Mouse (Mus musculus) retina, adult 2 months (tissue): ENCODE results near the gene Ugt1a5.
"Not testable (repeated sequence)": the region's sequence is repeated elsewhere in the genome, so short reads cannot be mapped to it uniquely, and the experiment has no call there.

Experiments used
- DNase-seq: peaks from one replicate; pipeline ENCODE4 v3.0.0-alpha.2; 2012; ENCODE audit warnings: low read depth, low spot score

Ugt1a5 gene

DNA sequence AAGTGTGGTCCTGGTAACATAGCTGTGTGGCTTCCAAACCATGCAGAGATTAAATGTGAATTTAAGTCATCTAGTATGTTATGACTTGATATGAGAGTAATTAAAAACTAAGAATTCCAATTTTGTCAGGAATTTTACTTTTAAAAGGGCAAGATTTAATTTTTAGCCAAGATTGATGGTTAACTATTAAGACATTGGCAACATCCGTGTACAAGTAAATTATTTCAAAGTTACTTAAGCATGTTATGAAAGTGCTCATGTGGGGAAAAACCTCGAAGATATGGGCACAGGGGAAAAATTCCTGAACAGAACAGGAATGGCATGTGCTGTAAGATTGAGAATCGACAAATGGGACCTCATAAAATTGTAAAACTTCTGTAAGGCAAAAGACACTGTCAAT is 31.6 kb downstream of the Ugt1a5 start:
- DNase-seq = no peak

DNA sequence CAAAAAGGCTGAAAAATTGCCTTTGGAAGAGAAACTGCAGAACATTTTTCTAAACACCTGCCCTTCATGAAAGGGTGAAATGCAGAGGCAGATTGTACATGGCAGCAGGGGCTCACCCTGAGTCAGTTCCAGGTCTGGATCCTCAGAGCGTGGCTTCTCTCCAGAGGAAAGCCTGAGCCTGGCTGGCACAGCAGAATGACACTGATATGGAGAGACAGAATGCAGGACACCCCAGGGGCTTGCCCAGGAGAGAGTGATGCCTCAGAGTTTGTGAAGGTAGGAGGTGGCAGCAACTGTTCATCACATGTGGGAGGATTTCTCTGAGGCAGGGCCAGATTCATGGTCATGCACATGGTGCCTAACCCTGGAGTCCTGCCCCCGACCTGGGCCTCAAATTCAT is 34.2 kb downstream of the Ugt1a5 start:
- no peak for DNase-seq

- no peak for DNase-seq
These were observed 34.6 kb downstream of the Ugt1a5 start, which contains the start of gene Ugt1a2 for GRCm38 (mm10) chr1:88200456-88200855. Gene Ugt1a2, plus strand, starts transcription at chr1:88200601.

DNA sequence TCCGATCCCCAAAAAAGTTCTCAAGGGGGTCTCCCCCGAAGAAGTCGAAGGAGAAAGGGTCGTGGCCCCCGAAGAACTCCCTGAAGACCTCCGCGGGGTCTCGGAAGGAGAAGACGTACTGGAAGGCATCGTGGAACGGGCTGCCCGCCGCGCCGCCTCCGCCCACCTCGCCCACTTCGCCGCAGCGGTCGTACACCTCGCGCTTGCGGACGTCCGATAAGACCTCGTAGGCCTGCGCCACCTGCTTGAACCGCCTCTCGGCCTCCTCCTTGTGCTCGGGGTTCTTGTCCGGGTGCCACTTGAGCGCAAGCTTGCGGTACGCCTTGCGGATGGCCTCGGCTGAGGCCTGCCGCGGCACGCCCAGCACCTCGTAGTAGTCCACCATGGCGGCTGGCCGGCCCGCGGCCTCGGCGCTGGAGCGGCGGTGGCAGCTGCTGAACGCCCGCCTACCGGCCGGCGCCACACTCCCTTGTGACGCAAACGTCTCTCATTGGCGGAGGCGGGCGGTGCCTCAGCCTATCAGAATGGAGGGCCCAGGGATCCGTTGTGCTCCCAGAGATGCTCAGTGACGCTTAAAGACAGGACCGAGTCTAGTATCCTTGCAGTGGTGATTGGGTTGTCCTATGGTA is 39.6 kb downstream of the Ugt1a5 start, which contains the start of gene Dnajb3:
Gene Dnajb3, minus strand, starts transcription at position 489 of the 629 bp plus-strand sequence.
- DNase-seq = no peak

- DNase-seq = no peak
These were observed 41.1 kb downstream of the Ugt1a5 start for GRCm38 (mm10) chr1:88206843-88207479.

DNA sequence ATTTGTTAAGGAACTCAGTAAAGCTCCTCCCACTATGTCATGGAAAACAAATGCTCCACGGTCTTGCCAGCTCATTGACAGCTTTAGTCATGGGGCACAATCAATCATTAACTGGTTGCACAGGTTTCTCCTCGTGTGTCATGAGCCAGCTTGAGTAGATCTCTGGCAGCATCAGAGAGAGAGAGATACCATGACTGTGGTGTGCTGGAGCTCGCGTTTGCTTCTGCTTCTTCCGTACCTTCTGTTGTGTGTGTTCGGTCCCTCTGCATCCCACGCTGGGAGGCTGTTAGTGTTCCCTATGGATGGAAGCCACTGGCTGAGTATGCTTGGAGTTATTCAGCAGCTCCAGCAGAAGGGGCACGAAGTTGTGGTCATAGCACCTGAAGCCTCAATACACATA is 46.0 kb downstream of the Ugt1a5 start, which contains the start of gene Ugt1a1:
Gene Ugt1a1, plus strand, starts transcription at position 148 of the 400 bp plus-strand sequence.
- DNase-seq = no peak

DNA sequence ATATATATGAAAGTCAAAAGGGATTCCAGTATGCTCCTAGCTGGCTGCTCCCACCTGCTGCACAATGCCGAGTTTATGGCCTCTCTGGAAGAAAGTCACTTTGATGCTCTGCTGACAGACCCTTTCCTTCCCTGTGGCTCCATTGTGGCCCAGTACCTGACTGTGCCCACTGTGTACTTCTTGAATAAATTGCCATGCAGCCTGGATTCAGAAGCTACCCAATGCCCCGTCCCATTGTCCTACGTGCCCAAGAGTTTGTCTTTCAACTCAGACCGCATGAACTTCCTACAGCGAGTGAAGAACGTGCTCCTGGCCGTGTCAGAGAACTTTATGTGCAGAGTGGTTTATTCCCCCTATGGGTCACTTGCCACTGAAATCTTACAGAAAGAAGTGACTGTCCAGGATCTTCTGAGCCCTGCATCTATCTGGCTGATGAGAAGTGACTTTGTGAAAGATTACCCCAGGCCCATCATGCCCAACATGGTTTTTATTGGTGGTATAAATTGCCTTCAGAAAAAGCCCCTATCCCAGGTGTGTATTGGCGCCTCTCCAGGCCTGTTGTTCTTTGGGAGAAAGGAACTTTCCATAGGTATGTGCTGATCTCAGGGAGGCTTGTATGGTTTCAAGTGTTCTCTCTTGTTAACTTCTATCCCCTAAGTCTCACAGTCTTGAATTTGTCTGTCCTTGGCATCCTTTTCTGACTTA is 46.7 kb downstream of the Ugt1a5 start:
- DNase-seq = no peak

DNA sequence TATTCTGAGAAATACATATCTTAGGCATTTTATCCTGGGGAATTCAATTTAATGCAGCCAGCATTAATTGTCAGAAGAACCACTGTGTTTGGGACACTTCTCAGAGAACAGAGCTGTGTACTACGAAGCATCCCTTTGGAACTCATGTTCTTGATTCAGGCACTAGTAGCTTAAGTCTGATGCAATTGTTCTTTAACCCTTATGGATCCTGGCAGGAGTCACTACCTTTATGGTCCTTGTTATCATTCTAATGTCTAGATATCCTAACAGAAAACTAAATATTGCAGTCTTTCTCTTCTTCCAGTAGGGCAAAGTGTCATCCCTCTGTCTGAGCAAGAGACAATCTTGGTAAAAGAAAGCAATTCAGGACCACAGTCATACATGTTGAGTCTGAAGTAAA is 47.2 kb downstream of the Ugt1a5 start:
- DNase-seq = no peak

- DNase-seq = no peak
These were observed 48.1 kb downstream of the Ugt1a5 start for GRCm38 (mm10) chr1:88213766-88214461.

DNA sequence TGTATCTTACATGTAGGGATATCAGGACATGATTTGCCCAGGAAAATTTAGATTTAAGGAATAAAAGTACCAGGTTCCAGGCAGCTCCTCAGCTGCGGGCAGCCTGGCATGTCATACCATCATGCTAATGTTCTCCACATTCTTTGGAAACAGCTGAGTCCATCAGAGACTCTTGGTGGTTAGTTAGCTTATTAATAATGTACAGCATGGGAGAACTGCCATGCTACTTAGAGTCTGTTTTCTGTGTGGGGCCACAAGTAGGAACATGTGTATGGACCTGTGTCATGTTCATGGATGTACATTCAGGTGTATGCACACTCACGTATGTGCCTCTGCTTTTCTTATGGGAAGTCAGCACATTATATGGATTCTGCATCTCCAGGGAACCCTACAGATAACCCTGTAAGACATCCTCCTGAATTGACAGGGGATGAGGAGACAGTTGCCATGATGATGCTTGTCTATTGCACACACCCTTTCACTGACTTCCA is 48.7 kb downstream of the Ugt1a5 start:
- DNase-seq = no peak

- no peak for DNase-seq
These were observed 49.9 kb downstream of the Ugt1a5 start for GRCm38 (mm10) chr1:88215466-88216380.

DNA sequence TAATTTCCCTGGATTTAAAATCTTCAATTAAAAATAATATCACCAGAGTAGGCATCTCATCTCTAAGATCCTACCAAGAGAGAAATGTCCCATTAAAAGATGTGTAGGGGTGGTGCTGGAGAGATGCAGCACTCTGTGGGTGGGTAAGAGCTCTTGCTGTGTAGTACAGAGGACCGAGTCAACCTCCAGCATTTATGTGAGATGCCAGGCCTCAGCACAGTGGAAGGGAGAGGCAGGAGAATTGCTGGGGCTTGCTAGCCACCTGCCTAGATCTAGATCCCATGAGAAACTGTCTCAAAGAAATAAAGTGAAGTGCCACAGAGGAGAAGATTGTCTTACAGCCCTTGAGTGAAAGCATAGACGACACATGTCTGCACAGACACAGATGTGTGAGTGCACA is 50.7 kb downstream of the Ugt1a5 start:
- no peak for DNase-seq

DNA sequence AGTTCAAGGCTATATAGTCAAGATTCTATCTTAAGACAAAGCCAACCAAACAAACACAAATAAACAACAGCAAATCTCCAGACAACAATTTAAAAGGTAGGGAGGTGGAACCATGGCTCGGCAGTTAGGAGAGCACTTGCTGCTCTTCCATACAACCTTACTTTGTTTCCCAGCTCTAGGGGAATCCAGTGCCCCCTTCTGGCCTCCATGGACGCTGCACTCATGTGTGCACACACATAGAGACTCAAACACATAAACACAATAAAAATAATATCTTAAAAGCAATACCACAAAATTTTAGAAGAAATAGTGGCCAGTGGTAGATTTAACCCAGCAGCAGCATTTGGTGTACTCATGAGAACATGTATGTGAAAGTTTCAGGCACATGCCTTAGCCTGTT is 51.3 kb downstream of the Ugt1a5 start:
- no peak for DNase-seq

DNA sequence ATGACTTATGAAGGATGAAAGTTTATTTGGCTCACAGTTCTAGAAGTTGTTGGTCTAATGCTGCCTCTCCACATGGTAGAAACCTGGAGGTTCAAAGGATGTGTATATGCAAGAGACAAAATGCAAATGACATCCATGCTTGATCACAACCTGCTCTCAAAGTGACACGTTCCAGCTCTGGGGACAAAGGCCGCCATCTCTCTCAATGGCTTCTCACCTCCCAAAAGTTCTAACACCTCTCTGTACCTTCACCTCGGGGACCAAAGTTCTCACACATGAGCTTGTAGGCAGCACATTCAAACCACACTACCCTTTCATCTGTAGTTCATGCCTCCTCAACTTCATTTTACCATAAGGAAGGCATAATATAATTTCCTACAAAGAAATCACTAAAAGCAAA is 51.8 kb downstream of the Ugt1a5 start:
- no peak for DNase-seq

- no peak for DNase-seq
These were observed 52.2 kb downstream of the Ugt1a5 start for GRCm38 (mm10) chr1:88218051-88218450.

DNA sequence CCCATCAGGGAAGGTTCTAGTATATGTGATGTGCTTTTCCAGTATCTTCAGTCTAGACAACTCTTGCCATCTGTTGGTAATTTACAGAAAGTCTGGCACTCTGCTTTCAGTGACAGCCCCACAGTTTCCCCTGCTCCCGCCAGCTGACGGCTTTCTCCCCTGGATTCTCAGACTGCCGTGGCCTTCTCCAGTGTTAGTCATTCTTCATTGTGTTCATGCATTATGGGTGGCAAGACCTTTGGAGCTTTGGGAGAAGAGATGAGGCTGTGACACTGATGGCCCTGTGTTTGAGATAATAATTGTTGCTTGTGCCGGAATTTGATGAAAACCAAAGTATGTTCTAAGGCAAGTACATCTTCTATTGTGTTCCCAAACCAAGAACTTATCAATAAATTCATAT is 52.8 kb downstream of the Ugt1a5 start:
- DNase-seq = no peak

GRCm38 (mm10) chr1:88219054-88219453 is 53.2 kb downstream of the Ugt1a5 start:
- no peak for DNase-seq

GRCm38 (mm10) chr1:88220336-88220735 is 54.5 kb downstream of the Ugt1a5 start:
- no peak for DNase-seq

DNA sequence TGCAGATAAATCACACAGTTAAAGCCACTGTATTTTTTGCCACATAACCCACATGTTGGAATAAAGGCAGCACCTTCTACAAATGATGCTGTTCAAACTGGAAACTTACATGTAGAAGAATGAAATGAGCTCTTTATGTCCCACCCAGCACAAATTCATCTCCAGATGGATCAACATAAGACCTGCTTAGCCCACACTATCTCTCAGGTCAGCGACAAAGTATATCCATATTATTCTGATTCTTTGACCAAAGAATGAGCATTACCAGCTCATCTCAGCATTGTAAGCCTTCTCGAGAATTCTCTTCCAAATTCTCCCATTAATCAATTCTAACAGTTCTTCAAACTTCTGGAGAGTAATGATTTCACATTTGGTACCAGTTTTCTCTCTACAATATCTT is 56.4 kb downstream of the Ugt1a5 start:
- DNase-seq = no peak

DNA sequence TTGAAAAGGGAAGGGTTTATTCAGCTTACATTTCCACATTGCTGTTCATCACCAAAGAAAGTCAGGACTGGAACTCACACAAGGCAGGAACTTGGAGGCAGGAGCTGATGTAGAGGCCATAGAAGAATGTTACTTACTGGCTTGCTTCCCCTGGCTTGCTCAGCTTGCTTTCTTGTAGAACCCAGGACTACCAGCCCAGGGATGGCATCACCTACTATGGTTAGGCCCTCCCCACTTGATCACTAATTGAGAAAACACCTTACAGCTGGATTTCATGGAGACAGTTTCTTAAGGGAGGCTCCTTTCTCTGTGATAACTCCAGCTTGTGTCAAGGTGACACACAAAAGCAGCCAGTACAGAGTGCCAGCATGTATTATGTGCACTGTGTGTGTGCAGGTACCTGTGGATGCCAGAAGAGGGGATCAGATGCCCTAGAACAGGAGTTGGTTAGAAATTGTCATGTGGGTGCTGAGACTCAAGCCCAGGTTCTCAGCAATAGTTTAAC is 57.3 kb downstream of the Ugt1a5 start:
- DNase-seq = not testable (repeated sequence)

GRCm38 (mm10) chr1:88223591-88223990 is 57.8 kb downstream of the Ugt1a5 start:
- no peak for DNase-seq
